Mouse (Mus musculus) liver, postnatal 0 days (tissue): ENCODE measurements around the gene Bcl2l1. TPM values are rescaled to one million over a fixed set of nuclear protein-coding genes. Genes with fewer than 3 reads are reported as not detected.

Source experiments
- ATAC-seq: fragments of 200-750 bp; cut with Nextera tagmentation; 2 replicates; pipeline ENCODE4 v1.8.0; 2017; ENCODE audit warnings: mild to moderate bottlenecking, moderate library complexity
- DNase-seq: peaks from one replicate; pipeline ENCODE4 v3.0.0-alpha.2; 2016
- H3K27ac ChIP-seq: fragments of 300-500 bp; sonication (generic); 2 replicates; pipeline ENCODE4 v1.5.1; 2014; ENCODE audit warnings: antibody characterized with exemption, moderate library complexity, mild to moderate bottlenecking, low read depth
- H3K27me3 ChIP-seq: fragments of 300-500 bp; sonication (generic); 2 replicates; pipeline ENCODE4 v1.6.1; 2014; ENCODE audit warnings: low read length, control low read depth, mixed read lengths; ENCODE audit not compliant: insufficient read depth
- H3K36me3 ChIP-seq: fragments of 300-500 bp; sonication (generic); replicated peaks from 2 replicates; pipeline ENCODE4 v1.6.1; 2014; ENCODE audit warnings: mild to moderate bottlenecking, control low read depth, low read length, moderate library complexity, mixed read lengths; ENCODE audit not compliant: insufficient read depth
- H3K4me1 ChIP-seq: fragments of 300-500 bp; sonication (generic); 2 replicates; pipeline ENCODE4 v1.6.1; 2014; ENCODE audit warnings: antibody characterized with exemption, mild to moderate bottlenecking, control low read depth; ENCODE audit not compliant: insufficient read depth
- H3K4me2 ChIP-seq: fragments of 300-500 bp; sonication (generic); 2 replicates; pipeline ENCODE4 v1.6.1; 2014; ENCODE audit warnings: low read depth, mild to moderate bottlenecking, low read length, moderate library complexity, mixed read lengths
- H3K4me3 ChIP-seq: fragments of 300-500 bp; sonication (generic); 2 replicates; pipeline ENCODE4 v1.5.1; 2014; ENCODE audit warnings: low read depth, low read length
- H3K9ac ChIP-seq: fragments of 300-500 bp; sonication (generic); replicated peaks from 2 replicates; pipeline ENCODE4 v1.6.1; 2014; ENCODE audit warnings: mild to moderate bottlenecking, moderate library complexity
- H3K9me3 ChIP-seq: fragments of 300-500 bp; sonication (generic); 2 replicates; pipeline ENCODE4 v1.6.1; 2016; ENCODE audit warnings: mild to moderate bottlenecking, control low read depth, low read length, mixed read lengths
- CTCF ChIP-seq: sonication (generic); IDR thresholded peaks from 2 replicates; pipeline ENCODE4 v1.5.1; 2016; ENCODE audit warnings: antibody characterized with exemption, low read depth
- EP300 ChIP-seq: IDR thresholded peaks from 2 replicates; pipeline ENCODE4 v1.6.1; 2016; ENCODE audit warnings: antibody characterized with exemption, low read depth, mild to moderate bottlenecking
- WGBS: fragments of 180-500 bp; shearing (Covaris S2); extraction: QIAGEN DNeasy Blood & Tissue Kit; methylation state at CpG from one replicate; pipeline ENCODE4 v1.1.7; 2014; ENCODE audit not compliant: insufficient replicate concordance; 5-methylcytosine and 5-hydroxymethylcytosine counted together
- polyA plus RNA-seq: library from polyadenylated mRNA; unstranded; fragments of >200 nt; fragmentation: Nextera tagmentation; extraction: Ambion mirVana; gene quantifications from 2 replicates; pipeline ENCODE4 v1.2.1, GENCODE M21; 2015

The Bcl2l1 gene
- polyA plus RNA-seq, 1 experiment from 2014 or later = 84.4 TPM

GRCm38 (mm10) chr2:152757478-152757877 lies 74.0 kb downstream of the Bcl2l1 start:
- no peaks in the 10 kb centered on the region for H3K36me3 ChIP-seq
- TF ChIP-seq CTCF = no peak
- no peak for TF ChIP-seq EP300
- 53% methylated on average over 2 of the region's 2 CpGs for WGBS
- H3K4me3 ChIP-seq = no peak overlapping the region
- no peak overlapping the region for H3K9ac ChIP-seq
- H3K4me1 ChIP-seq = peaks cover 12% of the 10 kb centered on the region; the same call in 1 of the 2 replicates
- H3K27ac ChIP-seq = no peak overlapping the region
- no peak overlapping the region for H3K4me2 ChIP-seq
- no peaks in the 10 kb centered on the region for H3K9me3 ChIP-seq
- H3K27me3 ChIP-seq = peaks cover 4% of the 10 kb centered on the region; the same call in 1 of the 2 replicates
- ATAC-seq (no peak), DNase-seq (no peak)

DNA sequence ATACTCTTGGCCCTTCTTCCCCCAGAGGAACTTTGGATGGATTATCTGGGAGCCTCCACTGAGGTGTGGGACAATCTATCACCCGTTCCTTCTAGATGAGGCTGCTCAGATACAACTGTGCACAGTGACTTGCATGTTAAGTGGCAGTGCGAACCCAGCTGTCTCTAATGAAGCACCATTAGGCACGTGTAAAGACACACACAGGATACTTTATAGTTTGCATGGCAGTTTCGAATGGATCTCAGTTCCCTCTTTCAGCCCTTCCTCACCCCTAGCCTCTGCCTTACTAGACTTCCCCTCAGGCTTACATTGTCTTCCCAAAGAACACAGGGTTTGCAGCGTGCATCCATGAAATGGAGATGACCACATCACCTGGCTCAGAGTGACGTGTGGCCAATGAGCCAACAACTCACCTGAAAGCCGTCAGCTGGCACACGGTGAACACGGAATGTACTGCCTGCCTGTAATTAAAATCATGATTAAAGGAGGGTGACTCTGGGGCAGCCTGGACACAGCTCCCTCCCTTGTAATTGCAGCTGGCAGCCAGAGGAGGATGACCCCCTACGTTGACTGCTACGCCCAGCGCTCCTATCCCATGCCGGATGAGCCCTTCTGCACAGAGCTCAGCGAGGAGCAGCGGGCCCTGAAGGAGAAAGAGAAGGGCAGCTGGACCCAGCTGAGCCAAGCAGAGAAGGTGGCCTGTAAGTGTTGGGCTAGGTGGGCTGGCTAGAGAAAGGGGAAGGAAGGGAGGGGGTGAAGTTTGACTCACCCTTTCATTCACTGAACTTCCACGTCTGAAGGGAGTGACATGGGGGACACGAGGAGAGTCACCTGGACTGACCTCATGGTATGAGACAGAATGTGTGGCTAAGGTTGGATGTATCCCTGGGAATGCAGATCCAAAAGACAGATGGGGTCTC lies 74.8 kb downstream of the Bcl2l1 start:
- Histone ChIP-seq H3K36me3 (no peaks in the 10 kb centered on the region), H3K4me3 (no peak overlapping the region), H3K27me3 (peaks cover 4% of the 10 kb centered on the region; the same call in 1 of the 2 replicates), H3K27ac (no peak overlapping the region), H3K4me1 (peaks cover 12% of the 10 kb centered on the region; the same call in 1 of the 2 replicates), H3K4me2 (no peak overlapping the region), H3K9ac (no peak overlapping the region), H3K9me3 (no peaks in the 10 kb centered on the region)
- DNase-seq = no peak
- TF ChIP-seq EP300 (no peak), CTCF (no peak)
- peak; percentile 48 for ATAC-seq
- WGBS = 58% methylated on average over 17 of the region's 17 CpGs

- Histone ChIP-seq H3K27me3 (peaks cover 4% of the 10 kb centered on the region; the same call in 1 of the 2 replicates), H3K27ac (no peak within 1 kb of the TSS), H3K4me2 (peak within 1 kb of the TSS; percentile 8), H3K9ac (0 out of 2 replicates have a peak within 1 kb of the TSS, but pooled peaks have one; percentile 26), H3K36me3 (no peaks in the 10 kb centered on the region), H3K9me3 (no peaks in the 10 kb centered on the region), H3K4me3 (peak within 1 kb of the TSS; percentile 11; the same call in 1 of the 2 replicates), H3K4me1 (peaks cover 12% of the 10 kb centered on the region; the same call in 1 of the 2 replicates)
- WGBS = 8% methylated on average over 30 of the region's 30 CpGs
- DNase-seq = peak; percentile 47
- ATAC-seq = no peak
- TF ChIP-seq CTCF = no peak
Observed at GRCm38 (mm10) chr2:152753944-152754711, 77.4 kb downstream of the Bcl2l1 start, which contains the start of gene Cox4i2. Gene Cox4i2 (plus strand): TSS chr2:152754173.

DNA sequence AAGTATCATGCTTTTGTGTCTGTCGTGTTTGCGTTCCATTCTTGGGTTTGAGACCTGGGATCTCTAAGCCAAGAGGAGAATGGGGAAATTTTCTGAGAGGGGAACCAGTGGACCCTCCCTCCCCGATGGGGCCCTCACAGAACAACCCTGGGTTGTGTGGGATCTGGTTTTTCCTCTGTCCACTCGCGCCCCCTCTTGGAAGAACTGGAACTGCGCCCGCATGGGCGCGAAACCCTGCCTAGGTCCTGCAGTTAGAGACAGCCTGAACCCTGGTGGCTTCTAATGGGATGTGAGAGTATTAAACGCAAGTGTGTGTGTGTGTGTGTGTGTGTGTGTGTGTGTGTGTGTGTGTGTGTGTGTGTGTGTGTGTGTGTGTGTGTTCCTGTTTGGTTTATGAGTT lies 89.1 kb downstream of the Bcl2l1 start:
- Histone ChIP-seq H3K27me3 (no peaks in the 10 kb centered on the region), H3K36me3 (no peaks in the 10 kb centered on the region), H3K9me3 (no peaks in the 10 kb centered on the region), H3K9ac (0 out of 2 replicates have a peak overlapping the region, but pooled peaks have one; percentile 18), H3K4me3 (no peak overlapping the region), H3K4me1 (peaks cover 39% of the 10 kb centered on the region), H3K27ac (peak overlapping the region; percentile 89), H3K4me2 (peak overlapping the region; percentile 41)
- ATAC-seq = peak; percentile 26; the same call in 1 of the 2 replicates
- peak; percentile 88 for DNase-seq
- TF ChIP-seq CTCF (peak; percentile 84), EP300 (no peak)
- WGBS = 8% methylated on average over 10 of the region's 10 CpGs

- H3K9ac ChIP-seq = peak overlapping the region; percentile 22; the same call in 1 of the 2 replicates
- H3K4me3 ChIP-seq = 0 out of 2 replicates have a peak overlapping the region, but pooled peaks have one; percentile 1
- DNase-seq (peak; percentile 89), ATAC-seq (peak; percentile 58)
- no peaks in the 10 kb centered on the region for H3K9me3 ChIP-seq
- no peaks in the 10 kb centered on the region for H3K27me3 ChIP-seq
- peaks cover 44% of the 10 kb centered on the region for H3K4me1 ChIP-seq
- no peaks in the 10 kb centered on the region for H3K36me3 ChIP-seq
- peak; percentile 80 for TF ChIP-seq EP300
- no peak for TF ChIP-seq CTCF
- H3K27ac ChIP-seq = peak overlapping the region; percentile 89
- WGBS = 11% methylated on average over 14 of the region's 14 CpGs
- peak overlapping the region; percentile 41 for H3K4me2 ChIP-seq
Observed at GRCm38 (mm10) chr2:152741153-152742041, 90.1 kb downstream of the Bcl2l1 start.
